Mouse (Mus musculus): ENCODE results near the gene Atrip. TPM values are rescaled to one million over a fixed set of nuclear protein-coding genes. Genes with fewer than 3 reads are reported as not detected.

Atrip gene
- polyA plus RNA-seq, 1 experiment from 2014 or later = 32.1 TPM

GRCm38 (mm10) chr9:109068095-109068735 lies 5.7 kb downstream of the Atrip start:
- Histone ChIP-seq H3K9me3 (replicated peaks) (no peaks in the 10 kb centered on the region), H3K36me3 (peaks cover 89% of the 10 kb centered on the region), H3K27ac (replicated peaks) (no peak overlapping the region), H3K4me3 (no peak overlapping the region), H3K4me1 (peaks cover 14% of the 10 kb centered on the region), H3K27me3 (ENCODE audit: low read depth, poor library complexity, severe bottlenecking) (no peaks in the 10 kb centered on the region)
- 94% methylated on average over 3 of the region's 3 CpGs for WGBS
- DNase-seq (ENCODE audit: low spot score) = no peak

DNA sequence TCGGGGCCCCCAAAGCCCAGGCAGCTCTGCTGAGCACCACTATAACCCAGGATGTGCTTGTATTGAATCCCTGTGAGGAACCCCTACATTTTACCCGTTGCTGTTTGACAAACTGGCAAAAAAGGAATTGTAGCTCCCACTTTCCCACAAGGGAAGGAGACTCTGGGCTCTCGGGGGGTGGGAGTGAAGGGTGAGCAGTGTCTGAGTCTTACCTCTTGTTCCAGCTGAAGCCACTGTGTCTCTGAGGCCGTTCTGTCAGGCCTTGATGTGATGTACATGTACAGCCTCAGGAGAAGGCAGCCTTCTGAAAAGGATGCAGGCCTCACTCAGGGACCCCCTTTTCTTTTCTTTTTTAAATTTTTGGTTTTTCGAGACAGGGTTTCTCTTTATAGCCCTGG lies 13.0 kb downstream of the Atrip start:
- H3K4me1 ChIP-seq = peaks cover 18% of the 10 kb centered on the region
- H3K36me3 ChIP-seq = peaks cover 93% of the 10 kb centered on the region
- H3K4me3 ChIP-seq = no peak overlapping the region
- H3K27ac ChIP-seq (replicated peaks) = no peak overlapping the region
- H3K27me3 ChIP-seq (ENCODE audit: low read depth, poor library complexity, severe bottlenecking) = no peaks in the 10 kb centered on the region
- no peak for DNase-seq (ENCODE audit: low spot score)
- H3K9me3 ChIP-seq (replicated peaks) = no peaks in the 10 kb centered on the region
- WGBS = 97% methylated on average over 5 of the region's 5 CpGs

DNA sequence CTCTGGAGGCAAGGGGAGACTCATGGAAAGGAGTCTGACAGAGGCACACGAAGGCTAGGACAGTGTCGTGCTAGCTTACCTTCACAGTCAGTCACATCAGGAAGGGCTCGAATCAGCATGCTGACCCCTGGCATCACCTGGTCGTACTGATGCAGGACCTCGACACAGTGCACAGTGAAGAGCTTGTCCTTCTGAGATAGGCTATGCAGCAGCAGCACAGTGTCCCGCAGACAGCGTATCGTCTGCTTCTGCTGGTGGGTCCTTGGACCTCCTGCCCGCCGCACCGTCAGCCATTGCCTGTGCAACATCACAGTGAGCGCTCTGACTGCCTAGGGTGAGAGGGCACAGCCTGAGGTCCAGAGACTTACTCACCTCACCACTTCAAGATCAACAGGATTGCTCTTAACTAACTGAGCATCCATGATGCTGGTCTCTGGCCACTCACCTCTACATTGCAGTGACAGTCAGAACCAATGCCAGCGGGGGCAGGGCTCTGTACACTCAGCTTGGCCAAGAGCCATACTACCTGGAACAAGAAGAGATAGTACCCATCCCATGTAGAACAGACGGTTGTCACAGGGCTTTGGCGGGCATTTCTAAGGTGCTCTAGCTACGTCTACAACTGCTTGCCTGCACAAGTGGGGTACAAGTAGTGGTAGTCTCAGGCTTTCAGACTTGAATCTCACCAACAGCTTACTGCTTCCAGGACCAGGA lies 13.6 kb downstream of the Atrip start:
- Histone ChIP-seq H3K4me3 (no peak overlapping the region), H3K4me1 (peaks cover 21% of the 10 kb centered on the region), H3K9me3 (replicated peaks) (no peaks in the 10 kb centered on the region), H3K27ac (replicated peaks) (no peak overlapping the region), H3K36me3 (peaks cover 92% of the 10 kb centered on the region), H3K27me3 (ENCODE audit: low read depth, poor library complexity, severe bottlenecking) (no peaks in the 10 kb centered on the region)
- no peak for DNase-seq (ENCODE audit: low spot score)
- WGBS = 91% methylated on average over 16 of the region's 16 CpGs

GRCm38 (mm10) chr9:109059136-109059903 lies 14.6 kb downstream of the Atrip start, which contains the start of gene Trex1:
Gene Trex1, minus strand, starts transcription at chr9:109059734.
- peaks cover 31% of the 10 kb centered on the region for H3K4me1 ChIP-seq
- no peaks in the 10 kb centered on the region for H3K27me3 ChIP-seq (ENCODE audit: low read depth, poor library complexity, severe bottlenecking)
- H3K9me3 ChIP-seq (replicated peaks) = no peaks in the 10 kb centered on the region
- H3K36me3 ChIP-seq = peaks cover 82% of the 10 kb centered on the region
- peak within 1 kb of the TSS; percentile 87 for H3K27ac ChIP-seq (replicated peaks)
- DNase-seq (ENCODE audit: low spot score) = peak; percentile 85
- peak within 1 kb of the TSS; percentile 42 for H3K4me3 ChIP-seq
- WGBS = 28% methylated on average over 15 of the region's 15 CpGs

- H3K27ac ChIP-seq (replicated peaks) = no peak overlapping the region
- peaks cover 70% of the 10 kb centered on the region for H3K36me3 ChIP-seq
- H3K27me3 ChIP-seq (ENCODE audit: low read depth, poor library complexity, severe bottlenecking) = no peaks in the 10 kb centered on the region
- peaks cover 32% of the 10 kb centered on the region for H3K4me1 ChIP-seq
- H3K4me3 ChIP-seq = no peak overlapping the region
- WGBS = 93% methylated on average over 19 of the region's 19 CpGs
- no peak for DNase-seq (ENCODE audit: low spot score)
- no peaks in the 10 kb centered on the region for H3K9me3 ChIP-seq (replicated peaks)
These were observed 15.7 kb downstream of the Atrip start for GRCm38 (mm10) chr9:109058006-109058765.

- Histone ChIP-seq H3K27ac (replicated peaks) (no peak overlapping the region), H3K4me1 (peaks cover 32% of the 10 kb centered on the region), H3K36me3 (peaks cover 64% of the 10 kb centered on the region), H3K27me3 (ENCODE audit: low read depth, poor library complexity, severe bottlenecking) (no peaks in the 10 kb centered on the region), H3K4me3 (no peak overlapping the region), H3K9me3 (replicated peaks) (no peaks in the 10 kb centered on the region)
- no peak for DNase-seq (ENCODE audit: low spot score)
- WGBS = 96% methylated on average over 5 of the region's 5 CpGs
These were observed 16.4 kb downstream of the Atrip start for GRCm38 (mm10) chr9:109057543-109057942.

DNA sequence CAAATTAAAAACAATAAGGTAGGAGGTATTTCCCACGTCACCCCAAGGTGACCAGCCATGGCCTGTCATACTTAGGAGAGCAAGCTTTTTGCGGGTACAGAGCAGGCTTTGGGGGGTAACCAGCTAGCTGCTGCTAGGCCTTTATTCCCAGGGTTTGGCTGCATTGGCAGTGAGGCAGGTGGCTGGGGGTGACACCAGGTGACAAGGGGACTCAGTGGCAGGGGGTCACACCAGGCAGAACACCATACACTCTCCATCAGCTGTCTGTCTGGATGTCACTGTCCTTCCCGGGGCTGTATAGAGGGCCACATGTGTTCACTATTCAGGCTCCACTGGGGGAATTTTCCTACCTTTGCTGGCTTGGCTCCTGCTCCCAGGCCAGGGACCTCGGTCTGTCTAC lies 17.0 kb downstream of the Atrip start:
- peaks cover 57% of the 10 kb centered on the region for H3K36me3 ChIP-seq
- H3K27me3 ChIP-seq (ENCODE audit: low read depth, poor library complexity, severe bottlenecking) = no peaks in the 10 kb centered on the region

GRCm38 (mm10) chr9:109056081-109056690 lies 17.7 kb downstream of the Atrip start:
- H3K27ac ChIP-seq (replicated peaks) = no peak overlapping the region
- no peak for DNase-seq (ENCODE audit: low spot score)
- peaks cover 32% of the 10 kb centered on the region for H3K4me1 ChIP-seq
- no peaks in the 10 kb centered on the region for H3K9me3 ChIP-seq (replicated peaks)
- H3K36me3 ChIP-seq = peaks cover 52% of the 10 kb centered on the region
- no peak overlapping the region for H3K4me3 ChIP-seq
- WGBS = 92% methylated on average over 17 of the region's 17 CpGs
- no peaks in the 10 kb centered on the region for H3K27me3 ChIP-seq (ENCODE audit: low read depth, poor library complexity, severe bottlenecking)

More for the DNA sequence above, 17.0 kb downstream of the Atrip start:
- H3K4me1 ChIP-seq = peaks cover 32% of the 10 kb centered on the region
- H3K9me3 ChIP-seq (replicated peaks) = no peaks in the 10 kb centered on the region
- WGBS = 85% methylated on average over 4 of the region's 4 CpGs
- H3K27ac ChIP-seq (replicated peaks) = no peak overlapping the region
- no peak overlapping the region for H3K4me3 ChIP-seq
- no peak for DNase-seq (ENCODE audit: low spot score)

GRCm38 (mm10) chr9:109055271-109056030 lies 18.5 kb downstream of the Atrip start:
- Histone ChIP-seq H3K36me3 (peaks cover 46% of the 10 kb centered on the region), H3K9me3 (replicated peaks) (no peaks in the 10 kb centered on the region), H3K27ac (replicated peaks) (peak overlapping the region; percentile 71), H3K27me3 (ENCODE audit: low read depth, poor library complexity, severe bottlenecking) (no peaks in the 10 kb centered on the region), H3K4me1 (peaks cover 32% of the 10 kb centered on the region), H3K4me3 (peak overlapping the region; percentile 37)
- DNase-seq (ENCODE audit: low spot score) = no peak
- WGBS = 93% methylated on average over 12 of the region's 12 CpGs

GRCm38 (mm10) chr9:109054712-109055111 lies 19.2 kb downstream of the Atrip start:
- 12% methylated on average over 7 of the region's 7 CpGs for WGBS
- DNase-seq (ENCODE audit: low spot score) = peak; percentile 41
- Histone ChIP-seq H3K4me3 (peak overlapping the region; percentile 37), H3K36me3 (peaks cover 38% of the 10 kb centered on the region), H3K4me1 (peaks cover 26% of the 10 kb centered on the region), H3K9me3 (replicated peaks) (no peaks in the 10 kb centered on the region), H3K27me3 (ENCODE audit: low read depth, poor library complexity, severe bottlenecking) (no peaks in the 10 kb centered on the region), H3K27ac (replicated peaks) (peak overlapping the region; percentile 71)

DNA sequence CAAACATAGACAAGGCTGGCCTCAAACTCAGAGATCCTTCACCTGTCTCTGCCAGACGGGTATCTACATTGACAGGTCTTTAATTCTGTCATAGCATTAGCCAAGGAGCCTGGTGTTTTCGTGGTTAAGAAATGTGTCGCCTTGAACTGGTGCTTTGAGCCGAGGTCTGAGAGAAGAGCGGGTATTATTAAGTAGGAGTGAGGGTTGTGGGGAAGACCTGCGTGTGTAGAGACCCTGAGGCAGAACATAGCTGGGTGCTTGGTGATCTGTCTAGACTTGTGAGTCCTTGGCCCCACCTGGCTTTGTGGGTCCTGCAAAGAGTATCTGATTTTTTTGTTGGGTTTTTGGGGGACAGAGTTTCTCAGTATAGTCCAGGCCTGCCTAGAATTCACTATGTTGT lies 20.1 kb downstream of the Atrip start:
- 80% methylated on average over 6 of the region's 6 CpGs for WGBS
- DNase-seq (ENCODE audit: low spot score) = no peak
- Histone ChIP-seq H3K4me3 (no peak overlapping the region), H3K36me3 (peaks cover 33% of the 10 kb centered on the region), H3K27me3 (ENCODE audit: low read depth, poor library complexity, severe bottlenecking) (no peaks in the 10 kb centered on the region), H3K9me3 (replicated peaks) (no peaks in the 10 kb centered on the region), H3K4me1 (peaks cover 18% of the 10 kb centered on the region), H3K27ac (replicated peaks) (no peak overlapping the region; the same call in 1 of the 2 replicates)

Measured in midbrain, embryonic 10.5 days (tissue).